Mouse (Mus musculus) liver, embryonic 16.5 days (tissue): ENCODE measurements around the gene Caps2. TPM values are rescaled to one million over a fixed set of nuclear protein-coding genes. Genes with fewer than 3 reads are reported as not detected.
"Not testable (repeated sequence)": the region's sequence is repeated elsewhere in the genome, so short reads cannot be mapped to it uniquely, and the experiment has no call there.

ENCODE experiments used
- ATAC-seq: fragments of 200-750 bp; cut with Nextera tagmentation; 2 replicates; pipeline ENCODE4 v1.8.0; 2017; ENCODE audit warnings: low read depth, mild to moderate bottlenecking, moderate number of reproducible peaks, moderate library complexity
- H3K27ac ChIP-seq: fragments of 300-500 bp; sonication (generic); 2 replicates; pipeline ENCODE4 v1.5.1; 2014; ENCODE audit warnings: mild to moderate bottlenecking, low read length
- H3K27me3 ChIP-seq: fragments of 300-500 bp; sonication (generic); 2 replicates; pipeline ENCODE4 v1.6.1; 2014; ENCODE audit warnings: low read depth, low read length, mixed read lengths; ENCODE audit not compliant: control insufficient read depth, insufficient read depth
- H3K36me3 ChIP-seq: fragments of 300-500 bp; sonication (generic); 2 replicates; pipeline ENCODE4 v1.6.1; 2014; ENCODE audit warnings: mild to moderate bottlenecking; ENCODE audit not compliant: control insufficient read depth, insufficient read depth
- H3K4me1 ChIP-seq: fragments of 300-500 bp; sonication (generic); 2 replicates; pipeline ENCODE4 v1.6.1; 2014; ENCODE audit warnings: low read depth, low read length, mixed read lengths; ENCODE audit not compliant: control insufficient read depth
- H3K4me2 ChIP-seq: fragments of 300-500 bp; sonication (generic); 2 replicates; pipeline ENCODE4 v1.6.1; 2014; ENCODE audit warnings: low read depth, low read length, mixed read lengths
- H3K4me3 ChIP-seq: fragments of 300-500 bp; sonication (generic); 2 replicates; pipeline ENCODE4 v1.5.1; 2014; ENCODE audit warnings: low read depth, mild to moderate bottlenecking, low read length
- H3K9ac ChIP-seq: fragments of 300-500 bp; sonication (generic); 2 replicates; pipeline ENCODE4 v1.6.1; 2014; ENCODE audit warnings: low read depth, low read length
- H3K9me3 ChIP-seq: fragments of 300-500 bp; sonication (generic); replicated peaks from 2 replicates; pipeline ENCODE4 v1.6.1; 2016; ENCODE audit warnings: low read length; ENCODE audit not compliant: control insufficient read depth
- WGBS: fragments of 180-500 bp; shearing (Covaris S2); extraction: QIAGEN DNeasy Blood & Tissue Kit; methylation state at CpG from one replicate; pipeline ENCODE4 v1.1.7; 2014; ENCODE audit not compliant: insufficient replicate concordance; 5-methylcytosine and 5-hydroxymethylcytosine counted together
- polyA plus RNA-seq: library from polyadenylated mRNA; unstranded; fragments of >200 nt; fragmentation: Nextera tagmentation; extraction: Ambion mirVana; gene quantifications from 2 replicates; pipeline ENCODE4 v1.2.1, GENCODE M21; 2015

Gene Caps2
- polyA plus RNA-seq, 1 experiment from 2014 or later, result not detected

DNA sequence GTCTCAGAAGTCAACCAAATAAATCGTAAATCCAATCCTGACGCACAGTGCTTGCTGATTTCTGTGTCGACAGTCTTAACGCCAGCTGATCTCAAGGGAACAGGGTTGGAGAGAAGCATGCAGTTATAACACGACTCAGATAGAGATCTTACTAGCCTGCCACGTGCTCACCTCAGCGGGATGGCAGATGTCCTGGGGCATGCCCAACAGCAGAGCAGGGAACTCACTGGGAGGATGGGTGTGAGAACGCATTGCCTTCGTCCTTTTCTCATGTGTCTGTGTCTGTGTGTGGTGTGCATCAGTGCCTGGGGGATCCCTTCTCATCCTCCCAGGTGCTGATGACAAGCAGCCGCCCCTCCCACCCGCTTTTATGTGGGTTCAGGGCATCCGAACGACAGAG, 13.6 kb downstream of the Caps2 start:
- not testable (repeated sequence) for H3K9ac ChIP-seq, H3K27ac ChIP-seq, H3K4me3 ChIP-seq, H3K4me1 ChIP-seq, H3K4me2 ChIP-seq, H3K27me3 ChIP-seq, H3K9me3 ChIP-seq, ATAC-seq, H3K36me3 ChIP-seq
- 34% methylated on average over 13 of the region's 13 CpGs for WGBS

DNA sequence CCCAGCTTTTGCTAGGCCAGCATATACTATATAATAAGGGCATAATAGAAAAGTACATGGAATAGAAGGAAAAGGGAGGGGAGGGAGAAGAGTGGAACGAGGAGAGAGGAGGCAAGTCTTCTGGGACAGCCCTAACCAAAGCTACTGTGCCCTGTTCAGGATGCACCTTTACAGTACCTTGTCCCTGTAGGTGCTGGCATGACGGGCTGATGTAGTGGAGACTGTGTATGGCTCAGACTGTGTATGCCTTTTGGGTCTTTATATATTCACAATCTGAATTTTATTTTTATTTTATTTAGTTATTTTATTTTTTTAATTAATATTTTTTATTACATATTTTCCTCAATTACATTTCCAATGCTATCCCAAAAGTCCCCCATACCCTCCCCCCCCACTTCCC, 30.5 kb downstream of the Caps2 start:
- H3K9me3 ChIP-seq, H3K4me1 ChIP-seq, H3K4me3 ChIP-seq, H3K27me3 ChIP-seq, H3K4me2 ChIP-seq, H3K9ac ChIP-seq, ATAC-seq, H3K36me3 ChIP-seq, H3K27ac ChIP-seq: not testable (repeated sequence)
- WGBS, result 58% methylated on average over 2 of the region's 2 CpGs

DNA sequence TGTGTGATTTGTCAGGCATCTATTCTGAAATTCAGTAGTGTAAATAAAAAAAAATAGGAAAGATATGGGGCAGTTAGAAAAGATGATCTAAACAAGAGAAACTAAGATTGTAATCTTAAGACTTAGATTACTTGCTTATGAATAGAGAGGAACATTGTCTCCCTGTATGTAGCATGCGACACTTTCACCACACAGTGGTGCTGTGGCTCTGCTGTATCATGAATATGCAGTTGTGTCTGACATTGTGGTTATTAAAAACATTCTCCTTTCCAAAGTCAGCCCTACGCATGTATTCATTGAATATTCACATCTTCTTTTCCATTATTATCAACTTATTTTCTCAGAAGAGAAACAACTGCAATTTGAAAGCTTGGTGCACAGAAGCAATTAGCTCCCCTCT, 40.0 kb downstream of the Caps2 start:
- Histone ChIP-seq H3K4me2 (no peak overlapping the region), H3K9me3 (no peaks in the 10 kb centered on the region), H3K36me3 (no peaks in the 10 kb centered on the region), H3K4me3 (no peak overlapping the region), H3K4me1 (no peaks in the 10 kb centered on the region), H3K27ac (no peak overlapping the region), H3K9ac (no peak overlapping the region), H3K27me3 (no peaks in the 10 kb centered on the region)
- no peak for ATAC-seq
- WGBS, result 61% methylated on average over 2 of the region's 2 CpGs

DNA sequence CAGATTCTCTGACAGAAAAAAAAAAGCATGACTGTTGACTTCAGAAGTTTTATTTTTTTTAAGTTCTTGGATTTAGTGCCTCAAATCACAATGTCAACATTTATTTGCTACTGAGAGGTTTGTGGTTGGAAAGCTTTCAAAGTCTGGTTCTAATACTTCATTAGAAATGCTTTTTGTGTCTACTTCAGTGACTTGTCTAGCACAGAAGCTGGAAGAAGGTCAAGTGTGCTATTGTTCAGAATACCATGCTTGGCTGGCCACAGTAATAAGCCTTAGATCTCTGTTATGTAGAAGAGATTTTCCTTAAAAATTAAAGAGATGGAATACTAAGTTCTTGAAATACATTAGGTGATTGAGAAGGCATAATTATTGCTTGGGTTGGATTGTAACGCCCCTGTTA, 63.7 kb downstream of the Caps2 start:
- 56% methylated on average over 1 of the region's 1 CpGs for WGBS
- ATAC-seq, result no peak
- H3K27me3 ChIP-seq, result no peaks in the 10 kb centered on the region

DNA sequence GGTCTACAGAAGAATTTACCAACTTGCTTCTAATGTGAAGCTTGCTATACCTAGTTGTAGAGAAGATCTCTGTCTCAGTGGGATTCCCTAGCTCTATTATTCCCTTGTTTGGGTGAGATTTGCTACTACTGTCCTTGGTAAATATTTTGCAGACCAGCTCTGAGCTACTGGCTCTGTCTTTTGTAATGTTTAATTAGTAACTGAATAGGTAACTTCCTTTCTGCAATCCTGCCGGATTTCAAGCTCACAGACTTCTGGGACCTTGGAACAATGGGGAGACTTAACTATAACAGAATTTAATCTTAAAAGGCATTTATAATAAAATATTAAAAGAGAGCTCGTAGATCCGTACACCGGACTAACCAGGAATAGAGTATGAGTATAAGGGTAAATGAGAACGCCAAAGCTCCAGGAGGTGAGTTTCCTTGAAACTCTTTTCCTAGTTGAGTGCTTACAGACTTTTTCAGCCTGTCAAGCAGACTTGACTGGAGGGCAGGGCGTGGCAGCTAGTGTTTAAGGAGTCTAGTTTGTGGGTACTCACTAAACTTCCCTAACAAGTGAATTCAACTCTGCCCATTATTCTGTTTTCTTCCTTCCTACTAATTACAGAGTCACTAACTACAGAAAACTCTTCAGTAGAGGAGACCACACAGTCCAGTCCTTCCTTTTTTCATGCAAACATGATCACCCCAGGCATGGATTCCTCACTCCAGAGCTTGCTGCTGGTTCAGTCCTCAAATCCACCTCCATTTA, 65.8 kb downstream of the Caps2 start:
- H3K9me3 ChIP-seq, H3K27ac ChIP-seq, H3K36me3 ChIP-seq, H3K9ac ChIP-seq, H3K4me1 ChIP-seq, ATAC-seq, H3K4me3 ChIP-seq, H3K27me3 ChIP-seq, H3K4me2 ChIP-seq: not testable (repeated sequence)
- 45% methylated on average over 6 of the region's 6 CpGs for WGBS

More for the DNA sequence above, 63.7 kb downstream of the Caps2 start:
- no peaks in the 10 kb centered on the region for H3K36me3 ChIP-seq
- H3K9ac ChIP-seq, result no peak overlapping the region
- no peak overlapping the region for H3K27ac ChIP-seq
- no peaks in the 10 kb centered on the region for H3K9me3 ChIP-seq
- no peak overlapping the region for H3K4me2 ChIP-seq
- no peaks in the 10 kb centered on the region for H3K4me1 ChIP-seq
- no peak overlapping the region for H3K4me3 ChIP-seq

DNA sequence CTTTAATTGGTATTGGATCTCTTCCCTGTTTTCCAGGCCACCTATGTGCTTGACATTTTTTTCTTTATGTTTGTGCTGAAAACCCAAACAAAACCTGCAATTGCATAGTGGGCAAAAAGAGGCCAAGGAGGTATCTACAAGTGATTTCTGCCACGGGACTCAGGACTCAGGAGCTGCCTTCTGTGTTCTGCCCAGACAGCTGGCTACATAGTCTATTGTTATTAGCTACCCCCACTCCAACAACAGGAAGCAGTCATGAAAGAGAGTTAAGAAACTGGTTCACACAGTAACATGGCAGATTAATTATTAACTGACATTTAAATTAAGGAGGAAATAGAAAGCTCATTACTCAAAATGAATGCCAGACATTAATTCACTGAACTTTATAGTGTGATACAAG, 69.3 kb downstream of the Caps2 start:
- H3K27me3 ChIP-seq, H3K4me1 ChIP-seq, H3K9ac ChIP-seq, H3K36me3 ChIP-seq, H3K9me3 ChIP-seq, H3K27ac ChIP-seq, H3K4me2 ChIP-seq, ATAC-seq, H3K4me3 ChIP-seq: not testable (repeated sequence)
- whole genome bisulfite sequencing, result 19% methylated on average over 1 of the region's 1 CpGs

DNA sequence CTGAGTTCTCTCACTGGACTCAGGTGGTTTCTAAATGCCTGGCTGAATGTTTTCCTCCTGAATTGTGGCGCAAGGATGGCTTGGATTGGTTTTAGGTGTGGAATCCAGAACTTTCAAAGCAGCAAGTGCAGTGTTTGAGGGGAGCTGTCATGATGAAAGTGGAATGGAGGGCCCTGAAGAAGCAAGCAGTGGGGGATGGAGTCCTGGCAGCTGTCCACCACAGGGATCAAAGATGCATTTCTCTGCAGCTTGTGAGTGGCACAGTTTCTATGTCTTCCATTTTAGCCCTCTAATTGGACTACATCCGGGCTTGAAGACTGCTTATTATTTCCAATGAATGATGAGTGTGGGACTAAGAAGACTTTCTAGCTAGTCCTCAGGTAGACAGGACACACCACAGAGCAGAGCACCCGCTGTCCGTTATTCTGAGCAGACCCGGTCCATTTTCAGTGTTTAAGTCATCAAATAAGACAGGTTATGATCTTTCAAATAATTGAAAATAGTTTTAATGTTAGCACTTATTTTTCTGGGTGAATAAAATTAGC, 72.0 kb downstream of the Caps2 start:
- not testable (repeated sequence) for H3K36me3 ChIP-seq, H3K4me2 ChIP-seq, ATAC-seq, H3K9ac ChIP-seq, H3K4me1 ChIP-seq, H3K4me3 ChIP-seq, H3K27ac ChIP-seq, H3K9me3 ChIP-seq, H3K27me3 ChIP-seq
- WGBS, result 70% methylated on average over 5 of the region's 5 CpGs

DNA sequence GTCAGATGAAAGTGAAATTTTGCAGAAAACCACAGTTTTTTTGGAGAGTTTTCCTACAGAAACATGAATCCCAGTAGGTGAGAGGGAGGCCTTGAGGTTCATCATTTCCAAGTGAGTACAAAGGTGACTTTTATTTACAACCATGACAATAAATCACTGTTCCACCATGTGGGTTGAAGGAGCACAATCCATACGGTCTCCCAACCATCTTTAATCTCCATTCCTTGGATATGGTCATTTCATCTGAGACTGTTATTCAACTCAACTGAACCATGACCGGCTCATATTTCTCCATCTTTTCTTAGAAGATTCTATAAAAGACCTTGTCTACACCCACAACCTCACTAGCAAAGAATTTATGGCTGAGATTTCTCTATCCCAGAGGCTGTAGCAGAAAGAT, 84.9 kb downstream of the Caps2 start:
- Histone ChIP-seq H3K4me3 (no peak overlapping the region), H3K36me3 (no peaks in the 10 kb centered on the region), H3K27me3 (no peaks in the 10 kb centered on the region), H3K27ac (no peak overlapping the region), H3K9ac (no peak overlapping the region), H3K9me3 (no peaks in the 10 kb centered on the region), H3K4me2 (no peak overlapping the region), H3K4me1 (no peaks in the 10 kb centered on the region)
- ATAC-seq, result no peak
- WGBS, result 53% methylated on average over 2 of the region's 2 CpGs

DNA sequence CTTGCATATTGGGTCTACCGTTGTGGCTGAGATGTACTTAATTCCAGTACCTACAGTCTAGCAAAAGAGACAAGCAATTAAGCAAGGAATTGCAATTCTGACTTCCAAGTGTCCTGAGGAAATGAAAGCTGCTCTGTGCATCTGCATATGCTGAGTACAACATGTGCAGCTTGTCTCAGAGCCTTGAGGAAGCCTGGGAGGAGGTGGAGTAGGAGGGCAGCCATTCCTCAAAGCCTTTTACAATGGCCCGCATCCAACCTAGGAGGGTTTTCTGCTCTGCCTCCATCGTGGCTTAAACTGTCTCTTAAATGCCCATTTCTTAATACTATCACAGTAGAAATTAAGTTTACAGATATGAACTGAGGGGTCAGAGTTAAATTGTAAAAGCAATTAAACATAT, 100.0 kb downstream of the Caps2 start:
- no peak for ATAC-seq
- Histone ChIP-seq H3K27ac (no peak overlapping the region), H3K9ac (no peak overlapping the region), H3K9me3 (no peaks in the 10 kb centered on the region), H3K4me2 (no peak overlapping the region), H3K36me3 (no peaks in the 10 kb centered on the region), H3K27me3 (no peaks in the 10 kb centered on the region), H3K4me1 (no peaks in the 10 kb centered on the region), H3K4me3 (no peak overlapping the region)
- WGBS, result 47% methylated on average over 3 of the region's 3 CpGs
